Mouse (Mus musculus) telencephalon, adult 2 months (tissue): ENCODE results near the gene Matn3.

ENCODE experiments used
- DNase-seq: peaks from one replicate; pipeline ENCODE4 v3.0.0-alpha.2; 2011; ENCODE audit warnings: low read depth, low spot score

Gene Matn3

DNA sequence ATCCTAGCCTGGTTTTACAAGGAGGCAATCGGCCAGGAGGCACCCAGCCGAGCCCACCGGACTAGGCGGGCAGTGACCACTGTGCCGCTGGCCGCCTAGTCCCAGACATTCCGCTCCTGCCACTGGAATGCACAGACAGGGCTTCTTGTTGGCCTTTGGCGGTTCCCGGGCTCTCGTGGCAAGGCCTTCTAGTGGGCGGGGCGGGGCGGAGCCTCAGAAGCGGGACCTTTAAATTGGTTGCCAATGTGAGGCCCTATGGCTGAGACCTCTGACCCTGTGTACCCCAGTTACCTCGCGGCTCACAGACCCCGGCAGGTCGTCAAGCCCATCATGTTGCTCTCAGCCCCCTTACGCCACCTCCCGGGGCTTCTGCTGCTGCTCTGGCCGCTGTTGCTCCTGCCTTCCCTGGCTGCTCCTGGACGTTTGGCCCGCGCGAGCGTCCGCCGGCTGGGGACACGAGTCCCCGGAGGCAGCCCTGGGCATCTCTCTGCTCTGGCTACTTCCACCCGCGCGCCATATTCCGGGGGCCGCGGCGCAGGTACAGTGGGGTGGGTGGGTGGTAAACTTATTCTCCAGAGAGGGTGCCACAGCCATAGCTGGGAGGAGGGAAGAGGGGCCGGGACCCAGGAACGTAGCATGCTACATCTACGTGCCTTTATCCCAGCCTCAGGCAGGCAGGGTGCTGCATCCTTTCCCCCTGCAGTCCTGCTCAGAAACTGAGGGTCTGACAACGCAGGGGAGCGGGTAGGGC, at the start of gene Matn3:
Gene Matn3, plus strand, starts transcription at position 216 of the 751 bp plus-strand sequence.
- DNase-seq, result no peak

- DNase-seq, result no peak
Observed at GRCm38 (mm10) chr12:8898879-8899785, 48.6 kb upstream of the Matn3 start.

GRCm38 (mm10) chr12:8900107-8900698, 47.5 kb upstream of the Matn3 start:
- no peak for DNase-seq

GRCm38 (mm10) chr12:8900919-8901663, 46.6 kb upstream of the Matn3 start:
- no peak for DNase-seq

DNA sequence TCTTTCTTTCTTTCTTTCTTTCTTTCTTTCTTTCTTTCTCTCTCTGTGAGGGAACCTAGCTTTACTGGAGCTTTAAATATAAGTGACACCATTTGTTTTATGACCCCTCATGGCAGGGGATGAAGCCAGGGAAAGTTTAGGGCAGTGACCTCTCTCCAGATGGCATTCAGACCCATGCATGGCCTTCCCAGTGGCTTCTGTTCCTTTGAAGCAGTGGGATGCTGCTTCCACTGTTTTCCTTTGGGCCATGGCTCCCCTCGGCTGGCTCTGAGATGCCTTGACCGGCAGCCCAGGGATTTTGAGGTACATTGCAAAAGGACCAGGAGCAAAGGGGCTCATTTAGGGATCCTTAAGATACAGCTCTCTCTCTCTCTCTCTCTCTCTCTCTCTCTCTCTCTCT, 45.8 kb upstream of the Matn3 start:
- DNase-seq, result no peak

- no peak for DNase-seq
Observed at GRCm38 (mm10) chr12:8902479-8902878, 45.2 kb upstream of the Matn3 start.

- no peak for DNase-seq
Observed at GRCm38 (mm10) chr12:8912860-8913685, 34.7 kb upstream of the Matn3 start.

DNA sequence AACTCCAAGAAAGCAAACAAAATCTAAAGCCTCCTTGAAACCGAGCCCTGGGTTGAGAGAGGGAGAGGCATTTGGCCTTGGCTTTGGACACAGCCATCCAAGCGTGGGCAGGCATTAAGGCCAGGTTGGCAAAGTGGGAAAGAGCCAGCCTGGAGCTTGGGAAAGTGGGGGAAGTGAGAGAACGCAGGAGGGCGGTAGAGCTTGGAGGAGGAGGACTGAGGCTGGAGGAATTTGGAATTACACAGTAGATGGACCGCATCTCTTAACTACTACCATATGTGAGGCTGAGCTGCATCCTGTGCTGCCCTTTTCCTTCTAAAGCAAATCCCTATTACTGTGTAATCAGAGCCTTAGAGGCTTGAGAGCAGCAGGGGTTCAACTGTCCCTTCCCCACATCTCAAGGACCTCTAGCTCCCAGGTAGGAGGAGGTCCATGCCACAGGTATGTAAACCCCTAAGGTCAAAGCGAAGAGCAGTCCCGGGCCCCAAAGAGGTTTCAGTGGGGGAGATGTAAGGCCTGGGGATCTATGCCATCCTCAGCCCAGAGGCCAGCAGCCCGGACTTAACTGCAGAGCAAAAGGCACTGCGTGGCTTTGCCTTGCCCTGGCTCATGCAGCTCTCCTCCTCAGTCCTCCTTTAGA, 33.9 kb upstream of the Matn3 start:
- no peak for DNase-seq

DNA sequence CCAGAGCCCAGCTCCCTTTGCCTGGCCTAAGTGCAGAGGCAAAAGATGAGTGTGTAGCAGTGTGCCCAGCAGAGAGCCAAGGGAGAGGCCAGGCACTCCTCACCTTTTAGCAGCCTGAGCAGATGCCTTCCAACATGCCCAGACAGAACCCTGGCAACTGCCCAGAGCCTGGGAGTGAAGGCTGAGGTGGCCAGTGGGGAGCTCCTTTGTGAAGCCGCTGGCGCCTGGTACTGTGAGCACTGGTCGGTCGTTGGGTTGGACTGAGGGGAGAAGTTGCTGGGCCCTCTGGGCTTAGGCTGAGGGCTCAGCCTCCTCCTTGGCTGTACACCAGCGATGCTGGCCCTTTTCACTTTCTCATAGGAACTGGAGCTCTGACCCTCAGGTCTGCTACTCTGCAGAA, 31.4 kb upstream of the Matn3 start:
- DNase-seq, result no peak

- DNase-seq, result no peak
Observed at GRCm38 (mm10) chr12:8919231-8919630, 28.5 kb upstream of the Matn3 start.

DNA sequence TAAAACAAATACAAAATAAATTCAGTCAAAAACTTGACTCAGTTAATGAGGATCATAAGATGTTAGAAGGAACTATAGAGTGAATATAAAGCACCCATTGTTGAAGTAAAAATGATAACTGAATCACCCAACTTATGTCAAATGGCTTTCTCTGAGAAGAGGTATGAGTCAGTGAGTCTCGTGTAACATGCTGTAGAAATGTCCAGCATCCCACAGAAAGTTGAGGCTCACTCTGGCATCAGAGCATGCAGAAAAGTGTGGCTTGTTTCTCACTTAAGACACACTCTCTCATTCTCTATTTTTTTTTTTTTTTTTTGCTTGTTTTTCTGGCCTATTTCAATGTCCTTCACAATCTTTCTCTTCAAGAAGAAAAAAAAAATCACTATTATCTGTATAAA, 26.7 kb upstream of the Matn3 start:
- no peak for DNase-seq

DNA sequence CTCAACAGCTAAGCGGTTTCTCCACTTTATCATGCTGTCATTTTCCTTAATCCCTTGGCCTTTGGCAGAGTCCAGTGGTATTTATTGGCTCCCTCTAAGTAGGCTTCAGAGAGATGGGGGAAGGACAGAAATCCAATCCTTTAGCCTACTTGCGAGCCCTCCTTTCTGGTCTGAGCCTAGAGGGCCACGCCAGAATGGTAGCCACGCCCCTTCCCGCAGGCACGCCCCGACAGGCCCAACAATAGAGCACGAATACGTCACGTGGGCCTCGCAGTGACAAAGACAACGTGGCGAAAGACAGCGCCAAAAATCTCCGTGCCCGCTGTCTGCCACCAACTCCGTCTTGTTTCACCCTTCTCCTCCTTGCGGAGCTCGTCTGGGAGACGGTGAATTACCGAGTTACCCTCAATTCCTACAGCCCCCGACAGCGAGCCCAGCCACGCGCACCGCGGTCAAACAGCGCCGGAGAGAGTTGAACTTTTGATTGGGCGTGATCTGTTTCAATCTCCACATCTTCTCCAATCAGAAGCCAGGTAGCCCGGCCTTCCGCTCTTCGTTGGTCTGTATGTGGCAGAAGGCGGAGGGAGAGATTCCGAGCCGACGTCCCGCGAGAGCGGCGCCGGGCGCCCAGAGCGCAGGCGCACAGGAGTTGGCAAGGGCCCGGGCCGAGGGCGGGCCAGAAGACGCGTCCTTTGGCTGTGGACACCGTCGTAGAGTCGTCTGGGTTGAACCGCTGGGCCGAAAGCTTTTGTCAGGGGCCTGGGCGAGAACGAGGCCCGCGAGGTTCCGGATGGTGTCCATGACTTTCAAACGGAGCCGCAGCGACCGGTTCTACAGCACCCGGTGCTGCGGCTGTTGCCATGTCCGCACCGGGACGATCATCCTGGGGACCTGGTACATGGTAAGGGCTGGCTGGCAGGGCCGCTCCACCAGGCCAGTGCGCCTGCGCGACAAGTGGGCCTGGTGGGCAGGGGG, 26.0 kb upstream of the Matn3 start, which contains the start of gene Laptm4a:
Gene Laptm4a, plus strand, starts transcription at position 271 of the 975 bp plus-strand sequence.
- peak; percentile 99 for DNase-seq

- no peak for DNase-seq
Observed at GRCm38 (mm10) chr12:8922369-8923124, 25.2 kb upstream of the Matn3 start.

GRCm38 (mm10) chr12:8923125-8923410, 24.7 kb upstream of the Matn3 start:
- no peak for DNase-seq

DNA sequence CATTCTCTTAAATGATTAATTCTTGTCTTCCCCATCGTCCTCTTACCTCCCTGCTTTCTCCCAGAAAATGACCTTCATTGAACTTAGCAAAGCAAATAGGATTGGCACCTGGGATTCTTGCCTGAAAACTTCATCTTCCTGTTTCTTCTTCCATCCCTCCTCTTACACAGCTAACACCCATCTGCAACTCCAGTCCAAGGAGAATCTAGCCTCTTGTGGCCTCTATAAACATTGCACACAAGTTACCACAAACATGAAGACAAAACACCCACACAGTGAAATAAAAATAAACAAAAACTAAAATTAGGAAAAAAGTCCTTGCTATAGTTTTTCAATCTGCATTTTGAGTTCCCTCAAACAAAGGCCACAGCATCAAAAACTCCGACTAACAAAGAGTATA, 24.1 kb upstream of the Matn3 start:
- no peak for DNase-seq

GRCm38 (mm10) chr12:8927652-8928051, 20.1 kb upstream of the Matn3 start:
- no peak for DNase-seq

- no peak for DNase-seq
Observed at GRCm38 (mm10) chr12:8928766-8929165, 19.0 kb upstream of the Matn3 start.

DNA sequence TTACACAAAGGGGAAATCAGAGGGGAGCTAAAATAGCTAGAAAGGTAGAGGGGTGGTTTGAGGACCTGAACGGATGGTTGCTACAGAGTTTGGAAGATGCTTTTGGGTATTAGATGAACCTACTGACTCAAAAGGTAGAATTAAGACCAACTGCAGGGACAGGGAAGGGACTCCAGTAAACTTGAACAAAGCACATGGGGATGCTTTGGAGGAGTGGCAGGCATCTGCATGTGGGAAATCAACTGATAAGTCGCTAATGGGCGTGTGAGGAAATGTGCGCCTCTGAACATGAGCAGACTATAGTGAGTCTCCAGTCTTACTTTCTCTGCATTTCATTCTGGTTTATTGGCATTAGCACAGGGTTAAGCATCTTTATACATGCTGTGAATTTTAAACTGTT, 16.6 kb upstream of the Matn3 start:
- DNase-seq, result no peak
